Mouse (Mus musculus): ENCODE data around the gene Fhod1.

Gene Fhod1

DNA sequence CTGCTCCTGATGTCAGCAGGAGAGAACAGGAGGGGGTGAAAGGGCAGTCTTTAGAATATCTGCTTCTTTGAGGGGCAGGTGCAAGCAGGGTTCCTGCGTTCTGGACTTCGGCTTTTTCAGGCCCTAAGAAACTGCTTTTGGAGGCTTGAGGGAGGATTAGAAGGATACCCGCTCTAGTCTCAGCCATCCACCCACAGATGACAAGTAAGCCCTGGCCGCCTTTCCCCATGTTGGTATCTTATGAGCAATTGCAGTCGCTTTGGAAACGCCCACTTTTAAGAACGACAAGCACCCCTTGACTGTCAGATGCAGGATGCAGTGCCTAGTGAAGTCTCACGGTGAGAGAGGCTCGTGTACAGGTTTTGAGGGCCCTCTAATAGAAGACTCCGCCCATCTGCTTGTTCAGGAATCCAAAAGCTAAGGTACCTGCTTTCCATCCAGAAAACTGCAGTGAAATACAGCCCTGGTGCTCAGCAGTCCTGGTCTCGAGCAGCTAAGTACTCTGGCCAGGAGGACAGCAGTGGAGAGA lies 29.0 kb downstream of the Fhod1 start:
- DNase-seq (ENCODE audit: low read depth, low spot score), result no peak

DNA sequence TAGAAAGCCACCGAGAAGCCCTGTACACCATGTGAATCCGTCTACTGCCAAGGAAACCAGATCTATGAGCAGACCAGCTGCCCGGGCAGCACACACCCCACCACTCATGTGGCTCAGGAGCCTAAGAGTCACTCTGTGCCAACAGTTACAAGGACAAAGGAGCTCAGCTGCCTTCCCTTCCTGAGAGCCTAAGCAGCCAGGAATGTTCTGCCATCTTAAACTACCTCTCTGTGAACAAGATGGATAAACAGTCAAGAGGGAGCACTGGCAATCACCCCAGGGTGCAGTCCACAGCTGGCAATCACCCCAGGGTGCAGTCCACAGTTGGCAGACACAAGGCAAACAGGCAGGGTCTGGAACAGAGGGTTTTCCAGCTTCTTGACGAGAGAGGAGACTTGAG lies 29.8 kb downstream of the Fhod1 start:
- no peak for DNase-seq (ENCODE audit: low read depth, low spot score)

DNA sequence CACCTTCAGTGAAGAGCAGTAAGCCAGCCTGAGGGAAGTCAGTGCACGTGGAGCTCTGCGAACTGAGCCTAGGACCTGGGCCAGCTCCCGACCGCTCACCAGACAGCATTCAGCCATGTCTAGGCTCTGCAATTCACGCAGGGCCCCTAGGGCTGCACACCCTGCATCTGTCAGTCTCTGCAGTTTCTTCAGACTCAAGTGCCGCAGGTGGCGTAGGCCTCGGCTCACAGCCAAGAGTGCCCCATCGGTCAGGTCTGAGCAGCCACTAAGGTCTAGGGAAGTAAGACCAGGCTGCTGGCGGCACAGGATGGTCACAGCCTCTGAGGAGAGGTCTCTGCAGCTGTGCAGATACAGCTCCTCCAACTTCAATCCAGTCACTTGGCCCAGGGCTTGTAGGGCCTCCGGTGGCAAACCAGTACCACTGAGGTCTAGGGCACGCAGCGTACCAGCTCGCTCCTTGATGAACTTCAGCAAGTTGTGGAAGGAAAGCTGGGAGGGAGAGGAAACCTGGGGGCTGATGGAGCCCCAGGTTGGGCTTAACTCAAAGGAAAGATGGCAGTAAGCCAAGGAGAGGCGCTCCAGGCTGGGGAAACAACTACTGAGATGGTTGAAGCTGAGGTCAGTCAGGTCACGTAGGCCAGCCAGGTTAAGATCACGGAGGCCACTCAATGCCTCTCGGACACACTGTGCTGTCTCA lies 32.5 kb downstream of the Fhod1 start:
- DNase-seq (ENCODE audit: low read depth, low spot score), result no peak

- no peak for DNase-seq (ENCODE audit: low read depth, low spot score)
Observed at GRCm38 (mm10) chr8:105313622-105314402, 33.9 kb downstream of the Fhod1 start.

DNA sequence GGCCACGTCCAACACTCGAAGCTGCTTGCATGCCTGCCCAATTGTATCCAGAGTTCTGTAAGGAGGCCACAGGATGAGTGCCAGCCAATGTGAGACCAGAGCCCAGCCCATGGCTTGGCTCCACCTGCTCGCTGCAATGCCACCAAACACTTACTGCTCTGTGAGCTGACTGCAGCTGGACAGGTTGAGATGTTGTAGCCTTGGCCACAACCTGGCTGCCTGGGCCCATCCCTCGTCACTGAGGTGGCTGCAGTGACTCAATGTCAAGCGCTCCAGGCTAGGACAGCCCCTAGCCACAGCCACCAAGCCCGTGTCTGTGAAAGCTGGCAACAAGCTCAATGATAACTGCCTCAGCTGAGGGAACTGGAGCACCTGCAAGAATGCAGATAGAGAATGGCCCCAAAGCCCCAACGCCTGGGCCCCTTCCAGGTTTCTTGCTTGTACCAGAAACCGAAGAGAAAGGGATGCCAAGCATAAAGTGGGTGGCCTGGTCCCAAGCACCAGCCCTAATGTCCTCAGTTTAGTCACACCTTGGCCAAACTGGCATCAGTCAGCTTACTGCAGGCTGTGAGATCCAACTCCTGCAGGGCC lies 34.8 kb downstream of the Fhod1 start:
- no peak for DNase-seq (ENCODE audit: low read depth, low spot score)

DNA sequence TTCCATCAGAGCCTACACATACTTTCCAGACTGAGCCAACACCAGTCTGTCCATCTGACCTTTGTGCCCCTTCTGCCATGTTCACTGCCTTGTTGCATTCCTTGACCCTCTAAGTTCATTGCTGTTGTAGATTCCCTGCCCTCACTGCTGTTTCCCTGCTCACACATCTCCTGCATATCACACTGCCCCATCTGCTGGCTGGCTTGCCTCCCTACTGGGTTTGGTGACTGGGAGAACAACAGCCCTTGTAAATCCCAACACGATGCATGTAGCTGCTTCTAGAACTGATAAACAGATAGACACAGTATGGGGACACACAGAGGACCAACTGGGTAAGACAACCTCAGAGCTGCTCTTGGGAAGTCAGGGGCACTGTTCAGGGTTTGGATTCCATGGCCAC lies 36.0 kb downstream of the Fhod1 start:
- no peak for DNase-seq (ENCODE audit: low read depth, low spot score)

- DNase-seq (ENCODE audit: low read depth, low spot score), result no peak
Observed at GRCm38 (mm10) chr8:105310118-105310517, 37.6 kb downstream of the Fhod1 start.

DNA sequence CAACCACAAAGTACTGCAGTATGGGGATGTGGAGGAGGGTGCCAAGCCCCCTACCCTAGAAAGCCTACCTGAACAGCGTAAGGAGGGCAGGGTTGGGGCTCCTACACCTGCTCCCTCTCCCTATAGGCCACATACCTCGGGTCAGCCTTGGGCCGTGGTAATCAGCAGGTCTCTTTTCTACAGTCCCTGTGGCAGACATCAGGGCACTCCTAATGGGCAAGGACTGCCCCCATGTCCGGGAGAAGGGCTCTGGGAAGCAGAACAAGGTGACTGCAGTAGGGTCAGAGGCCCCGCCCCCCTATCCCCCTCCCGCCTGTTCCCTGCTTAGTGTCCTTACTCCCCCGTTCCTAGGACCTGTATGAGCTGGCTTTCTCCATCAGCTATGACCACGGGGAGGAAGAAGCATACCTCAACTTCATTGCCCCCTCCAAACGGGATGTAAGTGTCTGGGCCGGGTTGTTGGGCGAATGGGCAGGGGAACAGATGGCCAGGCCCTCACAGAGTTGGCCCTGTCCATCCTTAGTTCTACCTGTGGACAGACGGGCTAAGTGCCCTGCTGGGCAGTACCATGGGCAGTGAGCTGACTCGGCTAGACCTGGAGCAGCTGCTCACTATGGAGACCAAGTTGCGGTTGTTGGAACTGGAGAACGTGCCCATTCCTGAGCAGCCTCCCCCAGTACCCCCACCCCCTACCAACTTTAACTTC lies 38.5 kb downstream of the Fhod1 start:
- no peak for DNase-seq (ENCODE audit: low read depth, low spot score)

DNA sequence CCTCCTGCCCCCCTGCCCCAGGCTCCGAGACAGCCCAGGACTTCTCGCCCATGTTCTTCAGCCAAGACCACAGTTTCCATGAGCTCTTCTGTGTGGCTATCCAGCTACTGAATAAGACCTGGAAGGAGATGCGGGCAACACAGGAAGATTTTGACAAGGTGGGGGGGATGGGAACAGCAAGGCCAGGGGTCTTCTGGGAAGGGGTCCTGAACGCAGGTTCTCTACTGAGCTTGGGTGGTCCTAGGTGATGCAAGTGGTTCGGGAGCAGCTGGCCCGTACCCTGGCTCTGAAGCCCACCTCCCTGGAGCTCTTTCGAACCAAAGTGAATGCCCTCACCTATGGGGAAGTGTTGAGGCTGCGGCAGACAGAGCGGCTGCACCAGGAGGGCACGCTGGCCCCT lies 39.3 kb downstream of the Fhod1 start:
- no peak for DNase-seq (ENCODE audit: low read depth, low spot score)

DNA sequence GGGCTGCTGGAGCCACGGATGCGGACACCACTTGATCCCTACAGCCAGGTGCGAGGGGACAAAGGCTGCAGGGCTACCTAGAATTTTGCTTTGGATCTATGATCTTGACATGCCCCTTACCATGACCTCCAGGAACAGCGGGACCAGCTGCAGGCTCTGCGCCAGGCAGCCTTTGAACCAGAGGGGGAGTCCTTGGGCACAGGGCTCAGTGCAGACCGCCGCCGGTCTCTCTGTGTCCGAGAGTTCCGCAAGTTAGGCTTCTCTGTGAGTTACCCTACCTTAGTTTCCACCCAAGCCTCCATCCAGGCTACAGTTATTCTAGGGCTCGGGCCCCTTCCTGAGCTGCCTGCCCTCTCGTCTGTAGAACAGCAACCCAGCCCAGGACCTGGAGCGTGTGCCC lies 40.1 kb downstream of the Fhod1 start:
- DNase-seq (ENCODE audit: low read depth, low spot score), result no peak

GRCm38 (mm10) chr8:105306146-105306691 lies 41.5 kb downstream of the Fhod1 start:
- no peak for DNase-seq (ENCODE audit: low read depth, low spot score)

DNA sequence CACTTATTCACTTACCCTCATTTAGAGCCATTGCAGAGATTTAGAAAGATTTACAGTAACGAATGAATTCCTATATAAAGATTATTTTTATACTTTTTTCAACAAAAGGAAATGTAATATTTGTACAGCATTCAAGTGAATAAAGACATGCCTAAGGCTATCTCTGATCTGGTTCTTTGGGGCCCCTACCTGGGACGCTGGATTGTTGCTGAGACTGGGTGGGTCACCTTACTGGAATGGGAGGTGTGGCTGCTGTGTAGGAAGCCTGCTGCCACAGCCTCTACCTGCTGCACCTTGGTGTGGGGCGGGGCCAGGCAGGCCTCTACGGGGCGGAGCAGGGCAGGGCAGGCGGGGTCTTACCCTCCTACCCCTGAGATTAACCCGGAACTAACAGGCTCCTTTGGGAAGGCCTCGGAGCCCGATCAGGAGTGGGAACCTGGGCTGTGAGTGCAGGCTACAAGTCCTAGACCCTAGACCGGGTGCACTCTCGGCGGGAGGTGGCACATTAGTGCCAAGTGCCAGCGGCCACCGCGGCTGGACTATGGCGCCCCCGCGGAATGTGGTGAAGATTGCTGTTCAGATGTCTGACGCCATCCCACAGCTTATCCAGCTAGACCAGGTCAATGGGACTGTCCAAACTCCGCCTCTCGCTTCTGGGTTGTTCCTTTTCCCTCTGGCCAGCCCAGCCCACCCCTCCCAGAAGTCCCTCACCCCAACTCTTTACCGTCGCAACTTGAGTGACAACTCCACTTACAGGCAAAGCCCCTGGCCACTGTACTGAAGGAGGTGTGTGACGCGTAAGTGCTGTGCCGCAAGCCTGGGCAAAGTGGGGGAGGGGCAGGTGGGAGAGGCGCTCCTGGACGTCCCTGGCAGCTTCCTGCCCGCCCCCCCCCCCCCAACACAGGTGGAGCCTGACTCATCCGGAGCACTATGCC lies 42.3 kb downstream of the Fhod1 start, which contains the start of gene Elmo3:
Gene Elmo3 (plus strand): TSS at position 391 of the 935 bp plus-strand sequence.
- DNase-seq (ENCODE audit: low read depth, low spot score), result peak; percentile 88

- DNase-seq (ENCODE audit: low read depth, low spot score), result no peak
Observed at GRCm38 (mm10) chr8:105304325-105305210, 43.2 kb downstream of the Fhod1 start.

- no peak for DNase-seq (ENCODE audit: low read depth, low spot score)
Observed at GRCm38 (mm10) chr8:105303874-105304273, 43.9 kb downstream of the Fhod1 start.

GRCm38 (mm10) chr8:105303396-105303795 lies 44.4 kb downstream of the Fhod1 start:
- DNase-seq (ENCODE audit: low read depth, low spot score), result no peak

GRCm38 (mm10) chr8:105299962-105300361 lies 47.8 kb downstream of the Fhod1 start:
- DNase-seq (ENCODE audit: low read depth, low spot score), result no peak

- DNase-seq (ENCODE audit: low read depth, low spot score), result no peak
Observed at GRCm38 (mm10) chr8:105298351-105299252, 49.2 kb downstream of the Fhod1 start.

- DNase-seq (ENCODE audit: low read depth, low spot score), result peak; percentile 94
Observed at GRCm38 (mm10) chr8:105297511-105298192, 50.1 kb downstream of the Fhod1 start, which contains the start of gene E2f4. TSS of gene E2f4 (plus strand) at chr8:105297663.

All from ES-CJ7 (cell line).